ENCODE assay signal across 16 mouse cellular contexts in genomic region chr9:102917532-102918129, GRCm38 (mm10).
A peak's percentile ranks its signal among the peaks of the same experiment; 100 is the strongest.
DNase-seq lines count a peak whose midpoint lies in the region; ATAC-seq and TF ChIP-seq lines count a peak whose summit lies in the region.
"Had no signal": no experiment of that assay in that cellular context is flagged by ENCODE, and none has a peak within 500 bp of the region (broad histone marks: within the 10 kb centered on the region; RNA-seq: fewer than 3 reads in every experiment).

No protein-coding gene starts in this region.

- no peaks in the 10 kb centered on the region for H3K4me1 ChIP-seq in intestine, postnatal 0 days (replicated peaks; ENCODE audit: control insufficient read depth, insufficient read depth, low read length)
- no peaks in the 10 kb centered on the region for H3K4me1 ChIP-seq in intestine, embryonic 16.5 days (ENCODE audit: control insufficient read depth, insufficient read depth, low read length)
- H3K4me1 ChIP-seq in lung, embryonic 14.5 days (ENCODE audit: insufficient read depth), result no peaks in the 10 kb centered on the region; the same call in 1 of the 2 replicates
- peaks cover 19% of the 10 kb centered on the region for H3K4me1 ChIP-seq in lung, adult 2 months (ENCODE audit: control insufficient read depth, insufficient read depth, low read length)
- no peaks in the 10 kb centered on the region for H3K4me1 ChIP-seq in stomach, postnatal 0 days (replicated peaks; ENCODE audit: control insufficient read depth, insufficient read depth)
- H3K4me1 ChIP-seq: forebrain, embryonic 15.5 days; hindbrain, embryonic 15.5 days; neural tube, embryonic 12.5 days had no signal

- no peak for TF ChIP-seq EP300 in stomach, postnatal 0 days (optimal IDR thresholded peaks at IDR 0.05)

- ATAC-seq in intestine, postnatal 0 days, result no peak
- no peak for ATAC-seq in intestine, embryonic 16.5 days
- no peak for ATAC-seq in lung, embryonic 14.5 days (ENCODE audit: insufficient read depth)
- ATAC-seq in stomach, postnatal 0 days (ENCODE audit: low FRiP score, low TSS enrichment), result no peak
- ATAC-seq: forebrain, embryonic 15.5 days had no signal

- no peak overlapping the region for H3K4me2 ChIP-seq in intestine, postnatal 0 days (replicated peaks; ENCODE audit: low read depth)
- H3K4me2 ChIP-seq in intestine, embryonic 16.5 days (ENCODE audit: low read depth, low read length), result no peak overlapping the region
- H3K4me2 ChIP-seq in lung, embryonic 14.5 days, result no peak overlapping the region
- H3K4me2 ChIP-seq in stomach, postnatal 0 days (replicated peaks; ENCODE audit: low read depth), result no peak overlapping the region
- H3K4me2 ChIP-seq: forebrain, embryonic 15.5 days; heart, embryonic 15.5 days; hindbrain, embryonic 15.5 days; lung, embryonic 15.5 days; neural tube, embryonic 12.5 days had no signal

- DNase-seq in adrenal gland, adult 2 months, result peak; percentile 10
- DNase-seq in adrenal gland, adult (ENCODE audit: inconsistent age in 2 of 2, low spot score in 1 of 2), result no peak
- DNase-seq in lung, embryonic 14.5 days, result no peak
- DNase-seq in lung, adult 2 months, result no peak
- DNase-seq in stomach, postnatal 0 days (ENCODE audit: low spot score), result no peak
- DNase-seq in spleen, postnatal 36 days (ENCODE audit: low spot score in 2 of 2), result no peak
- DNase-seq: cerebellum, adult 11 months; right cerebral cortex, postnatal 25 days; thymus, adult 18-20 months had no signal

- H3K36me3 ChIP-seq in intestine, postnatal 0 days (ENCODE audit: control insufficient read depth, insufficient read depth), result no peaks in the 10 kb centered on the region
- 0 out of 2 replicates have a peak, but pooled peaks cover 3% of the 10 kb centered on the region for H3K36me3 ChIP-seq in intestine, embryonic 16.5 days (ENCODE audit: control insufficient read depth, insufficient read depth, low read length)
- no peaks in the 10 kb centered on the region for H3K36me3 ChIP-seq in lung, embryonic 14.5 days (ENCODE audit: insufficient read depth)
- H3K36me3 ChIP-seq in stomach, postnatal 0 days (ENCODE audit: control insufficient read depth, insufficient read depth, low read length), result no peaks in the 10 kb centered on the region
- H3K36me3 ChIP-seq: heart, embryonic 15.5 days; neural tube, embryonic 12.5 days had no signal

- no peaks in the 10 kb centered on the region for H3K9me3 ChIP-seq in intestine, postnatal 0 days (ENCODE audit: control insufficient read depth)
- H3K9me3 ChIP-seq in intestine, embryonic 16.5 days (ENCODE audit: control insufficient read depth, low read length), result no peaks in the 10 kb centered on the region
- H3K9me3 ChIP-seq in lung, embryonic 14.5 days (ENCODE audit: low read depth, low read length), result no peaks in the 10 kb centered on the region
- no peaks in the 10 kb centered on the region for H3K9me3 ChIP-seq in stomach, postnatal 0 days (ENCODE audit: control insufficient read depth, low read length)
- H3K9me3 ChIP-seq: forebrain, embryonic 15.5 days; heart, embryonic 15.5 days; hindbrain, embryonic 15.5 days; lung, embryonic 15.5 days; neural tube, embryonic 12.5 days had no signal

- H3K27ac ChIP-seq in intestine, postnatal 0 days (ENCODE audit: low read depth, low read length), result no peak overlapping the region
- no peak overlapping the region for H3K27ac ChIP-seq in intestine, embryonic 16.5 days (ENCODE audit: low read length)
- H3K27ac ChIP-seq in lung, embryonic 14.5 days (ENCODE audit: low read depth), result no peak overlapping the region
- no peak overlapping the region for H3K27ac ChIP-seq in stomach, postnatal 0 days (replicated peaks)
- H3K27ac ChIP-seq: forebrain, embryonic 15.5 days; heart, embryonic 15.5 days; hindbrain, embryonic 15.5 days; lung, embryonic 15.5 days; neural tube, embryonic 12.5 days had no signal

- no peak overlapping the region for H3K9ac ChIP-seq in intestine, postnatal 0 days (ENCODE audit: low read depth, low read length)
- no peak overlapping the region for H3K9ac ChIP-seq in intestine, embryonic 16.5 days (ENCODE audit: low read depth, low read length)
- no peak overlapping the region for H3K9ac ChIP-seq in lung, embryonic 14.5 days
- H3K9ac ChIP-seq in stomach, postnatal 0 days (ENCODE audit: low read length), result no peak overlapping the region
- H3K9ac ChIP-seq: forebrain, embryonic 15.5 days; heart, embryonic 15.5 days; hindbrain, embryonic 15.5 days; lung, embryonic 15.5 days; neural tube, embryonic 12.5 days had no signal

- 83% methylated on average over 8 of the region's 8 CpGs for WGBS in intestine, postnatal 0 days
- 75% methylated on average over 8 of the region's 8 CpGs for WGBS in intestine, embryonic 16.5 days
- 71% methylated on average over 8 of the region's 8 CpGs for WGBS in lung, embryonic 14.5 days
- WGBS in lung, adult 2 months, result 59% methylated on average over 8 of the region's 8 CpGs
- WGBS in stomach, postnatal 0 days, result 84% methylated on average over 8 of the region's 8 CpGs

- H3K4me3 ChIP-seq in intestine, postnatal 0 days (ENCODE audit: low read depth, low read length), result no peak overlapping the region
- no peak overlapping the region for H3K4me3 ChIP-seq in intestine, embryonic 16.5 days (ENCODE audit: low read length)
- H3K4me3 ChIP-seq in lung, embryonic 14.5 days (ENCODE audit: low read depth, low read length), result no peak overlapping the region
- H3K4me3 ChIP-seq in lung, adult 2 months (replicated peaks; ENCODE audit: extremely low read depth, low read depth, low read length), result no peak overlapping the region
- H3K4me3 ChIP-seq in stomach, postnatal 0 days (ENCODE audit: low read depth, low read length), result no peak overlapping the region
- H3K4me3 ChIP-seq: forebrain, embryonic 15.5 days; heart, embryonic 15.5 days; hindbrain, embryonic 15.5 days; lung, embryonic 15.5 days; neural tube, embryonic 12.5 days had no signal

- H3K27me3 ChIP-seq in intestine, postnatal 0 days (replicated peaks; ENCODE audit: control insufficient read depth, insufficient read depth, low read length), result no peaks in the 10 kb centered on the region
- H3K27me3 ChIP-seq in intestine, embryonic 16.5 days (replicated peaks; ENCODE audit: control insufficient read depth, insufficient read depth, low read length), result no peaks in the 10 kb centered on the region
- no peaks in the 10 kb centered on the region for H3K27me3 ChIP-seq in lung, embryonic 14.5 days (ENCODE audit: insufficient read depth, low read length)
- H3K27me3 ChIP-seq in stomach, postnatal 0 days (ENCODE audit: control insufficient read depth, insufficient read depth, low read length), result no peaks in the 10 kb centered on the region
- H3K27me3 ChIP-seq: forebrain, embryonic 15.5 days; heart, embryonic 15.5 days; hindbrain, embryonic 15.5 days; lung, embryonic 15.5 days; neural tube, embryonic 12.5 days had no signal

- peak; percentile 49 for TF ChIP-seq CTCF in intestine, postnatal 0 days (IDR thresholded peaks at IDR 0.05; ENCODE audit: low read depth)
- peak; percentile 19; the same call in 1 of the 2 replicates for TF ChIP-seq CTCF in lung, embryonic 14.5 days (IDR thresholded peaks at IDR 0.05; ENCODE audit: low read depth)
- TF ChIP-seq CTCF in lung, adult 2 months (IDR thresholded peaks at IDR 0.05; ENCODE audit: insufficient read depth, low read length), result no peak
- TF ChIP-seq CTCF in stomach, postnatal 0 days (IDR thresholded peaks at IDR 0.05; ENCODE audit: low read depth), result peak; percentile 46

- TF ChIP-seq POLR2A in lung, adult 2 months (IDR thresholded peaks at IDR 0.05; ENCODE audit: borderline replicate concordance, extremely low read depth, low read depth, low read length), result no peak
